Mouse (Mus musculus) megakaryocyte-erythroid progenitor cell, adult 5-6 weeks (primary cell): ENCODE results near the gene Fam71a. TPM values are rescaled to one million over a fixed set of nuclear protein-coding genes. Genes with fewer than 3 reads are reported as not detected.
"Not testable (repeated sequence)": the region's sequence is repeated elsewhere in the genome, so short reads cannot be mapped to it uniquely, and the experiment has no call there.

Source experiments
- ATAC-seq: replicated peaks from 2 replicates; pipeline ENCODE4 v1.8.0; 2016; ENCODE audit warnings: mild to moderate bottlenecking, inconsistent platforms; ENCODE audit not compliant: severe bottlenecking, poor library complexity, low FRiP score, low TSS enrichment
- total RNA-seq, 2 experiments: library from RNA; stranded (forward) in 1 of 2; stranded (reverse) in 1 of 2; fragments of 200-1000, 215-1000 nt in 1 of 2; fragments of >200 nt in 1 of 2; fragmentation: Nextera tagmentation in 1 of 2; gene quantifications; 2 replicates each; pipeline ENCODE4 v1.2.3; 2014 to 2017

The Fam71a gene
- total RNA-seq, 2 experiments from 2014 or later: 0.42 TPM; not detected in 1

DNA sequence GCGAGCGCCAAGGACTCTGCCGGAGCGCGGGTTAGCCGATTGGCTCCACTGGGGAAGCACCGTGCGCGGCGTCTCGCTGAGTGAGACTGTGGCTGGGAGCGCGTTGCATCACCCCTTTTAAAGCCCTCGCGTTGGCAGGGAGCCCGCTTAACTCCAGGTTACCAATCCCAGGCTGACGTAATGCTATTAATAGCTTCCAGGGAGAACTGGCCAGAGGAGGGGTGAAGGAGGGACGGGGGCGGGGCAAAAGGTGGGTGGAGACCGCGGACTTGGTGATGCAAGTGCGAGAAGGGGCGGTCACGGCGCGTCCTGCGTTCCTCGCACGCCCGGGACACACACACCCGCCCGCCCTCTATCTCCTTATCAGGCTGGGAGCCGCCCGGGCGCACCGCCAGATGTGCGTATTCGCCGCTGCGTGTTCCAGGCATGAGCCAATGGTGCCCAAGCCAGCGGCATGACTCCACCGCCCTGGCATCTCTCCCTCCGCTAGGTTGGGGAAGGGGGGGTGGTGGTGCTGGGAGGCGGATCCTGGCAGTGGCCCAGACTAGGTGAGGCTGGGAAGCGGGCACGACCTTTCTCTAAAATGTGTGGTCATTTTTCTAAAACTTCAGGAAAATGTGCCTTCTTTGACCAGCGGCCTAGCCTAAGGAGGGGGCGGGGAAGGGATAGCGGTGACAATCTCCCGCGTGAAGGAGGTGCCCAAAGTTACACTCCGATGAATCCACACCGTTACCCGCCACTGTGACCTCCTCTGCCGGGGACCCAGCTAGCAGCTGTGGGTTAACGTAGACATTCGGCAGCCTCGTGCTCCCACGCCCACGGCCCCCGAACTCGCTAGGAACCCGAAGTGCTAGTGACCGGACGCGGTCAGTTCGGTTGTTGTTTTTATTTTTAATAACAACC lies 18.8 kb upstream of the Fam71a start:
- ATAC-seq: peak; percentile 83

DNA sequence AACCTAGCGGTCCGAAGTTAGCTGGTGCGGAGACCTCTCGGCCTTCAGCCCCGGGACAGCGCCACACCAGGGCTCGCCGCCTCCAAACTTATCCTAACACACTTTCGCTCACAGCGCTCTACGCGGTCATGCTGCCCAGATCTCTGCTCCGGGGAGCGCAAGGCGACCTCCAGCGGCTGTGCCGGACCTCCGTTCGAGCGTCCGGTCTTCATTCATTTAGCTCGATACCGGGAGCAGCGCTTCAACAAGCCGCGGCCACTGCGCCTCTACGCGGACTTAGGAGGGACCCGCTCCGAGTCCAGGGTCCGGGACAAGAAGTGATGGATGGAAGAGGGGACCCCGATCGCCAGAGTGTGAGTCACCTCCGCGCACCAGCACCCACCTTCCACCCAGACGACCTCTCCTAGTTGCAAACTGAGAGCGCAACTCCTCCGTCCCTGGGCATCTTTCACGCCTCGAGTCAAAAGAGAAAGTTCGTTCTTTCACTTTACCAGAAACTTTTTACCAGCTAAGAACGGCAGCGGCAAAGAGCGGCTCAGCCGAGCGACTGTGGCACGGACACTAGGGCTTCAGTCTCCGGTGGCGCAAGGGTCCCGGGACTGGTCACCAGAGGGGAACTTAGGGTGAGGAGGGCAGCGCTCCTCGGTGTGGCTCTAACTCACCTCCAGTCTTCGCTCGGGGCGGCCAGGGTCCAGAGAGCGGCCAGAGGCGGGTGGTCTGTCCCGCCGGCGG lies 18.0 kb upstream of the Fam71a start:
- peak; percentile 15 for ATAC-seq

- ATAC-seq: no peak
These were observed 17.0 kb upstream of the Fam71a start for GRCm38 (mm10) chr1:191181469-191182259.

GRCm38 (mm10) chr1:191180397-191180796 lies 15.8 kb upstream of the Fam71a start:
- no peak for ATAC-seq

- ATAC-seq: no peak
These were observed 15.2 kb upstream of the Fam71a start for GRCm38 (mm10) chr1:191179846-191180245.

GRCm38 (mm10) chr1:191178511-191179188 lies 14.0 kb upstream of the Fam71a start:
- ATAC-seq: no peak

- ATAC-seq: no peak
These were observed 12.3 kb upstream of the Fam71a start for GRCm38 (mm10) chr1:191176887-191177286.

- ATAC-seq: peak; percentile 75
These were observed 7.9 kb upstream of the Fam71a start for GRCm38 (mm10) chr1:191172487-191172886.

GRCm38 (mm10) chr1:191170444-191170843 lies 5.8 kb upstream of the Fam71a start:
- ATAC-seq: no peak

GRCm38 (mm10) chr1:191166189-191166588 lies 1.6 kb upstream of the Fam71a start:
- ATAC-seq: no peak

GRCm38 (mm10) chr1:191154314-191154713 lies 10.3 kb downstream of the Fam71a start:
- ATAC-seq: no peak

GRCm38 (mm10) chr1:191153052-191153451 lies 11.6 kb downstream of the Fam71a start:
- peak; percentile 96 for ATAC-seq

DNA sequence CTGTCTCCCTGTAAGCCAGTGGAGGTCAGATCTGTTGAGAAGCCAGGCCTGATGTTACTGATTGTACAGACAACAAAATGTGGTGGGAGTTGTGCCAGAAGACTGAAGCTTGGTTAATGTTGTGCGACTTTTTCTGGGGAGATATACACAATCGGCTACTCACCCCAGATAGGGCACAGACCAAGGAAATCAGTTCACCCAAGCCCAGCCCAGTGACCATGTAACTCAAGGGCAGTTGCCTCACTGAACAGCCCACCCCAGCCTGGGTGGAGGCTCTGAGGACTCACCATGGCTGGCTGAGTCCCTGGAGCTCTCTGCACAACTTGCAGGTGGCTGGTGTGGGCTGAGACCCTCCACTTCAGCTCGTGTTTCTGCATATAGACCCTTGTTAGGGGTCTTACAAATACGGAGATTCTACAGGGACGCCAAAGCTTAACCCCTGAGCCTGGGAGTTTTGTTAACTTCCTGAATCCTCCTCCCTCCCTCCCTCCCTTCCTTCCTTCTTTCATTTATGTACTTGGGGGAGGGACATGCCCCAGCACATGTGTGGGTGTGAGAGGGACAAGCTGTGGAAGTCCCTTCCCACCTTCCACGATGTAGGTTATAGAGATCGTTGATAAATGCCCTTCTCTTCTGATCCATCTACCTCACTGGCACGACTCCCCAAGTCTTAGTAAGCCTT lies 13.6 kb downstream of the Fam71a start:
- no peak for ATAC-seq

- ATAC-seq: not testable (repeated sequence)
These were observed 15.1 kb downstream of the Fam71a start for GRCm38 (mm10) chr1:191149489-191149888.

- ATAC-seq: no peak
These were observed 23.6 kb downstream of the Fam71a start for GRCm38 (mm10) chr1:191140983-191141382.

- ATAC-seq: peak; percentile 85
These were observed 25.6 kb downstream of the Fam71a start for GRCm38 (mm10) chr1:191138874-191139495.

DNA sequence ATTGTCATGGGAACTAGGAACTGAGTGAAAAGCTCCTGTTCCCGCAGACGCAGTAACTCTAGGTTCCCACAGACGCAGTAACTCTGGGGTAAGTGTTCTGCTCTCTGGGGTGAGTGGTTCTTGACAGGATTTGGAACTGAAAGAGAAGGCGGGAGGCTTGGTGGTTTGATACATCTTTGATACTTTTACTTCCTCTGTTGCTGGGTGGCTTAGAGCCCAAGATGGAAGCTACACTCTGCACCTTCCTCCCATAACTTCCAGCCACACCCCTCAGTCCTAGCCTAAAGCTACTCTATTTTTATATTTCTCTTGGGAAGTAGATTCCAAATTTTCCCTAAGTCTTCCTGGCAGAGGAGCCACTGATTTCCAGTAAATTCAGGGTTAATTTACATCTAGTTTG lies 26.2 kb downstream of the Fam71a start:
- ATAC-seq: no peak

DNA sequence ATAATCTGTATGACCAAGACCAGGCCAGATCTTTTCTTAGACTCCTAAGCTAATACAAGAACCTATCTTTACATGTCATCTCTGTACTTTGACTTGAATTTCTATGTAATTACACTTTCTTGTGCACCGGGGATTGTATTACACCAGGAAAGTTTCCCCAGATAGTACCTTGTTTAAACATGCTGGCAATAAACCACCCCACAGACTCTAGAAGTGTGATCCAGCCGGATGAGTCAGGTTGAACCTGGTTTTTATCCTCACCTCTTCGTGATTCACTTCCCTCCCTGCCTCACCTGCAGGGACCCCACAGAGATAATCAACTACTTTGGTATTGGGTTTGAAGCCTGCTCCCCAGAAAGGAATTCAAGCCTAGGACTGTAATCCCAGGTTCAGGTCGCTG lies 29.2 kb downstream of the Fam71a start:
- no peak for ATAC-seq
